Mouse (Mus musculus) myocyte (in vitro differentiated cells): ENCODE results near the gene Tbc1d2. TPM values are rescaled to one million over a fixed set of nuclear protein-coding genes. Genes with fewer than 3 reads are reported as not detected.

Experiments
- H3K27me3 ChIP-seq: one replicate; pipeline ENCODE4 v1.6.1; 2011; ENCODE audit not compliant: control insufficient read depth, insufficient read depth, insufficient read length
- H3K36me3 ChIP-seq: one replicate; pipeline ENCODE4 v1.6.1; 2011; ENCODE audit not compliant: control insufficient read depth, insufficient read depth
- H3K4me2 ChIP-seq: one replicate; pipeline ENCODE4 v1.6.1; 2011; ENCODE audit warnings: low read depth, control low read depth
- H3K4me3 ChIP-seq: one replicate; pipeline ENCODE4 v1.5.1; 2011; ENCODE audit warnings: mild to moderate bottlenecking, control low read depth, moderate library complexity
- H3K79me2 ChIP-seq: one replicate; pipeline ENCODE4 v1.6.1; 2011; ENCODE audit not compliant: control insufficient read depth, insufficient read depth
- H3ac ChIP-seq: one replicate; pipeline ENCODE4 v1.6.1; 2011; ENCODE audit not compliant: control insufficient read depth, insufficient read length
- CEBPB ChIP-seq: IDR thresholded peaks from 2 replicates; pipeline ENCODE4 v1.6.1; 2011; ENCODE audit warnings: mild to moderate bottlenecking, moderate library complexity; ENCODE audit not compliant: poor library complexity, insufficient read depth, severe bottlenecking
- E2F4 ChIP-seq: IDR thresholded peaks from one replicate; pipeline ENCODE4 v1.6.1; 2011; ENCODE audit warnings: mild to moderate bottlenecking, control low read depth, moderate library complexity; ENCODE audit not compliant: insufficient read depth
- MAX ChIP-seq: IDR thresholded peaks from one replicate; pipeline ENCODE4 v1.6.1; 2011; ENCODE audit warnings: low read depth, mild to moderate bottlenecking, control low read depth
- MYOD1 ChIP-seq, 3 experiments: IDR thresholded peaks; one replicate each; pipeline ENCODE4 v1.6.1; 2011; ENCODE audit warnings: control low read depth in 2 of 3, low read depth in 2 of 3, mild to moderate bottlenecking in 2 of 3, moderate library complexity in 1 of 3; ENCODE audit not compliant: insufficient read length in 2 of 3, control insufficient read depth in 1 of 3
- MYOG ChIP-seq, 3 experiments: IDR thresholded peaks; one replicate each; pipeline ENCODE4 v1.6.1; 2011; ENCODE audit warnings: control low read depth in 2 of 3, low read depth in 2 of 3, mild to moderate bottlenecking in 2 of 3; ENCODE audit not compliant: insufficient read length in 2 of 3, control insufficient read depth in 1 of 3, insufficient read depth in 1 of 3
- POLR2A ChIP-seq: IDR thresholded peaks from one replicate; pipeline ENCODE4 v1.6.1; 2011; ENCODE audit warnings: low read depth, mild to moderate bottlenecking, control low read depth, moderate library complexity; ENCODE audit not compliant: insufficient read length
- POLR2AphosphoS2 ChIP-seq: IDR thresholded peaks from one replicate; pipeline ENCODE4 v1.6.1; 2011; ENCODE audit warnings: low read depth, control low read depth; ENCODE audit not compliant: insufficient read length
- REST ChIP-seq: IDR thresholded peaks from one replicate; pipeline ENCODE4 v1.6.1; 2011; ENCODE audit warnings: mild to moderate bottlenecking, control low read depth, moderate library complexity; ENCODE audit not compliant: insufficient read depth, insufficient read length
- SRF ChIP-seq: IDR thresholded peaks from one replicate; pipeline ENCODE4 v1.6.1; 2011; ENCODE audit warnings: low read depth; ENCODE audit not compliant: control insufficient read depth, insufficient read length
- TCF12 ChIP-seq: IDR thresholded peaks from one replicate; pipeline ENCODE4 v1.6.1; 2011; ENCODE audit warnings: mild to moderate bottlenecking, control low read depth; ENCODE audit not compliant: poor library complexity, insufficient read depth, severe bottlenecking
- TCF3 ChIP-seq: IDR thresholded peaks from one replicate; pipeline ENCODE4 v1.6.1; 2011; ENCODE audit warnings: low read depth, control low read depth; ENCODE audit not compliant: insufficient read length
- USF1 ChIP-seq: IDR thresholded peaks from one replicate; pipeline ENCODE4 v1.6.1; 2011; ENCODE audit warnings: low read depth, mild to moderate bottlenecking, control low read depth, moderate library complexity
- polyA plus RNA-seq: library from polyadenylated mRNA; unstranded; fragments of >200 nt; fragmentation: generic; extraction: Trizol; gene quantifications from one replicate; pipeline ENCODE4 v1.2.1, GENCODE M21; 2012; ENCODE audit warnings: missing spikeins

Tbc1d2 gene
- polyA plus RNA-seq, 1 experiment: 0.20 TPM

DNA sequence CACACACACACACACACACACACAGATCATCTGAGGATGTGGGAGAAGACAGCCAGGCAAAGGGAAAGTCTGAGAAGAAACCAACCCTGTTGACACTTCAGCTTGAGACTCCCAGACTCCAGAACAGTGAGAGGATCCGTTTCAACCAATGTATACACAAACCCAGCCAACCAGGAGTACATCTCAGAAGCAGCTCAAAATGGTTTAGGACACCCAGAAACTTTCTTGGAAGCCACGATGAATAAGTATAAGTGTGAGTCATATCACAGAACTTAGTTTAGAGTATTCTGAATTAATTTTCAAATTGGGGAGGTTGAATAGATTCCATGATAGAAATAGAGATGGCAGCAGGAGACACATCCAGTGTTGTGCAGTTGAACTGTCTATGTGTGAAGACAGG lies 5.9 kb upstream of the Tbc1d2 start:
- H3K36me3 ChIP-seq: no peaks in the 10 kb centered on the region
- no peaks in the 10 kb centered on the region for H3K79me2 ChIP-seq
- TF ChIP-seq CEBPB (no peak), MYOD1 (IDR thresholded peaks at IDR 0.05; ENCODE audit: control insufficient read depth in 1 of 3, insufficient read length in 2 of 3, low read depth in 2 of 3) (no peak), E2F4 (no peak), MYOG (IDR thresholded peaks at IDR 0.05; ENCODE audit: control insufficient read depth in 1 of 3, insufficient read depth in 1 of 3, insufficient read length in 2 of 3, low read depth in 2 of 3) (no peak), POLR2A (no peak), MAX (no peak), USF1 (no peak), SRF (no peak), POLR2AphosphoS2 (no peak)
- no peak overlapping the region for H3ac ChIP-seq
- no peak overlapping the region for H3K4me3 ChIP-seq
- H3K27me3 ChIP-seq: peaks cover 7% of the 10 kb centered on the region
- H3K4me2 ChIP-seq: no peak overlapping the region

GRCm38 (mm10) chr4:46655298-46655697 lies 5.3 kb upstream of the Tbc1d2 start:
- no peak for TF ChIP-seq MAX
- TF ChIP-seq POLR2AphosphoS2: no peak
- TF ChIP-seq REST: no peak
- TF ChIP-seq MYOG (IDR thresholded peaks at IDR 0.05; ENCODE audit: control insufficient read depth in 1 of 3, insufficient read depth in 1 of 3, insufficient read length in 2 of 3, low read depth in 2 of 3): no peak
- TF ChIP-seq USF1: no peak
- no peak for TF ChIP-seq TCF12
- no peak for TF ChIP-seq E2F4
- TF ChIP-seq CEBPB: no peak
- no peak for TF ChIP-seq MYOD1 (IDR thresholded peaks at IDR 0.05; ENCODE audit: control insufficient read depth in 1 of 3, insufficient read length in 2 of 3, low read depth in 2 of 3)
- no peak overlapping the region for H3ac ChIP-seq
- H3K79me2 ChIP-seq: no peaks in the 10 kb centered on the region
- H3K4me2 ChIP-seq: no peak overlapping the region
- peaks cover 5% of the 10 kb centered on the region for H3K27me3 ChIP-seq
- no peaks in the 10 kb centered on the region for H3K36me3 ChIP-seq
- no peak overlapping the region for H3K4me3 ChIP-seq

GRCm38 (mm10) chr4:46649161-46649560 lies 848 bp downstream of the Tbc1d2 start:
- Histone ChIP-seq H3K27me3 (no peaks in the 10 kb centered on the region), H3ac (no peak overlapping the region), H3K36me3 (no peaks in the 10 kb centered on the region), H3K79me2 (no peaks in the 10 kb centered on the region), H3K4me3 (peak overlapping the region; percentile 40), H3K4me2 (peak overlapping the region; percentile 98)
- TF ChIP-seq REST (no peak), USF1 (no peak), POLR2AphosphoS2 (no peak), POLR2A (no peak), MYOD1 (IDR thresholded peaks at IDR 0.05; ENCODE audit: control insufficient read depth in 1 of 3, insufficient read length in 2 of 3, low read depth in 2 of 3) (no peak), E2F4 (no peak), TCF12 (no peak), MYOG (IDR thresholded peaks at IDR 0.05; ENCODE audit: control insufficient read depth in 1 of 3, insufficient read depth in 1 of 3, insufficient read length in 2 of 3, low read depth in 2 of 3) (no peak), MAX (no peak), CEBPB (no peak), TCF3 (no peak), SRF (no peak)

- no peak for TF ChIP-seq POLR2A
- TF ChIP-seq MAX: no peak
- TF ChIP-seq MYOD1 (IDR thresholded peaks at IDR 0.05; ENCODE audit: control insufficient read depth in 1 of 3, insufficient read length in 2 of 3, low read depth in 2 of 3): no peak
- TF ChIP-seq REST: no peak
- no peak for TF ChIP-seq TCF12
- no peak for TF ChIP-seq MYOG (IDR thresholded peaks at IDR 0.05; ENCODE audit: control insufficient read depth in 1 of 3, insufficient read depth in 1 of 3, insufficient read length in 2 of 3, low read depth in 2 of 3)
- no peaks in the 10 kb centered on the region for H3K79me2 ChIP-seq
- H3K4me2 ChIP-seq: no peak overlapping the region
- no peak overlapping the region for H3ac ChIP-seq
- no peaks in the 10 kb centered on the region for H3K27me3 ChIP-seq
- H3K36me3 ChIP-seq: no peaks in the 10 kb centered on the region
- no peak overlapping the region for H3K4me3 ChIP-seq
These were observed 6.3 kb downstream of the Tbc1d2 start for GRCm38 (mm10) chr4:46643676-46644112.

GRCm38 (mm10) chr4:46642924-46643675 lies 6.9 kb downstream of the Tbc1d2 start:
- Histone ChIP-seq H3K4me3 (no peak overlapping the region), H3K79me2 (no peaks in the 10 kb centered on the region), H3K27me3 (no peaks in the 10 kb centered on the region), H3K36me3 (no peaks in the 10 kb centered on the region), H3K4me2 (no peak overlapping the region), H3ac (no peak overlapping the region)
- TF ChIP-seq REST (no peak), E2F4 (no peak)
